Mouse (Mus musculus) hindbrain, embryonic 16.5 days (tissue): Measurements from ENCODE around the gene 4933411K16Rik. TPM values are rescaled to one million over a fixed set of nuclear protein-coding genes. Genes with fewer than 3 reads are reported as not detected.

ENCODE experiments used
- polyA plus RNA-seq: library from polyadenylated mRNA; unstranded; fragments of >200 nt; fragmentation: Nextera tagmentation; extraction: Ambion mirVana; gene quantifications from 2 replicates; pipeline ENCODE4 v1.2.1, GENCODE M21; 2015

The 4933411K16Rik gene
- polyA plus RNA-seq, 1 experiment from 2014 or later, result not detected

Other genes with a start within 250 kb of the 4933411K16Rik start
- gene Frat1, start 222.3 kb upstream of the 4933411K16Rik start, polyA plus RNA-seq, result 18.2 and 19.6 TPM in 2 replicates
- gene Frat2, start 204.1 kb upstream of the 4933411K16Rik start, polyA plus RNA-seq, result 4.3 and 4.6 TPM in 2 replicates
- 16.6 and 21.2 TPM in 2 replicates for gene Rrp12, start 156.1 kb upstream of the 4933411K16Rik start, polyA plus RNA-seq
- gene Pgam1, start 140.3 kb upstream of the 4933411K16Rik start, polyA plus RNA-seq, result 619 and 637 TPM in 2 replicates
- gene Exosc1, start 118.8 kb upstream of the 4933411K16Rik start, polyA plus RNA-seq, result 52.4 and 55.9 TPM in 2 replicates
- 91.3 and 91.4 TPM in 2 replicates for gene Zdhhc16, start 118.8 kb upstream of the 4933411K16Rik start, polyA plus RNA-seq
- gene Mms19, start 71.1 kb upstream of the 4933411K16Rik start, polyA plus RNA-seq, result 30.0 and 31.3 TPM in 2 replicates
- 13.4 and 15.2 TPM in 2 replicates for gene Ubtd1, start 70.5 kb upstream of the 4933411K16Rik start, polyA plus RNA-seq
- gene Ankrd2, start 16.2 kb upstream of the 4933411K16Rik start, polyA plus RNA-seq, result 1.1 and 1.5 TPM in 2 replicates
- 2.0 and 2.4 TPM in 2 replicates for gene Hoga1, start 6.6 kb upstream of the 4933411K16Rik start, polyA plus RNA-seq
- 137 and 139 TPM in 2 replicates for gene Morn4, start 34.1 kb downstream of the 4933411K16Rik start, polyA plus RNA-seq
- 9.6 and 23.9 TPM in 2 replicates for gene Pi4k2a, start 38.2 kb downstream of the 4933411K16Rik start, polyA plus RNA-seq
- 12.2 and 12.6 TPM in 2 replicates for gene Avpi1, start 76.8 kb downstream of the 4933411K16Rik start, polyA plus RNA-seq
- 1.5 and 2.3 TPM in 2 replicates for gene Marveld1, start 95.2 kb downstream of the 4933411K16Rik start, polyA plus RNA-seq
- 56.4 and 62.4 TPM in 2 replicates for gene Zfyve27, start 111.7 kb downstream of the 4933411K16Rik start, polyA plus RNA-seq
- 2.7 and 3.5 TPM in 2 replicates for gene Sfrp5, start 150.0 kb downstream of the 4933411K16Rik start, polyA plus RNA-seq
- 69.5 and 73.9 TPM in 2 replicates for gene Golga7b, start 195.3 kb downstream of the 4933411K16Rik start, polyA plus RNA-seq